ENCODE assay signal across 36 mouse cellular contexts in the genomic region with DNA sequence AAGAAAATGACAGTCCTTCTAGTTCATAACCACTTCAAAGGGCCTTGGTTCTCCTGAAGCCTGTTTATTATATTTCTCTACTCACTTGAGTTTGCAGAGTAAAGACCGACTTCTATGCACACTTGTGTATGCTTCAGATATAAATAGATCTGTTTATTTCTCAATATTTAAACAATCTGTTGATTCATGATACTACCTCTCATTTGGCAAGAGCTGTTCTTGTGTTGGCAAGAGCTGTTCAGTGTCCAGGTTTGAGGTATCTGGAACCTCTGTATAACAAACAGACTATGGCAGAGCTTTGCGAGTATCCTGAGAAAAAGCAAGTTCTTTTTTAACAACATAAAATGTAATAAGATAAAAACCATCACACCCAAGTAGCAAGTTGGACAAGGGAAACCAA. TPM values are rescaled to one million over a fixed set of nuclear protein-coding genes. Genes with fewer than 3 reads are reported as not detected.
"Had no signal": no experiment of that assay in that cellular context is flagged by ENCODE, and none has a peak within 500 bp of the region (broad histone marks: within the 10 kb centered on the region; RNA-seq: fewer than 3 reads in every experiment).

No protein-coding gene starts in this region.

- H3K27me3 ChIP-seq: heart, embryonic 12.5 days; heart, embryonic 13.5 days; heart, embryonic 15.5 days; hindbrain, embryonic 12.5 days; hindbrain, embryonic 13.5 days; hindbrain, embryonic 15.5 days; intestine, embryonic 15.5 days; kidney, embryonic 15.5 days had no signal

- H3K4me2 ChIP-seq: heart, embryonic 11.5 days; heart, embryonic 12.5 days; heart, embryonic 13.5 days; heart, embryonic 15.5 days; hindbrain, embryonic 12.5 days; hindbrain, embryonic 13.5 days; hindbrain, embryonic 14.5 days; hindbrain, embryonic 15.5 days; intestine, embryonic 15.5 days; kidney, embryonic 15.5 days had no signal

- H3K9me3 ChIP-seq: heart, embryonic 10.5 days; heart, embryonic 12.5 days; heart, embryonic 13.5 days; heart, embryonic 15.5 days; hindbrain, embryonic 10.5 days; hindbrain, embryonic 12.5 days; hindbrain, embryonic 13.5 days; hindbrain, embryonic 15.5 days; intestine, embryonic 15.5 days; kidney, embryonic 15.5 days had no signal

- H3K27ac ChIP-seq: heart, embryonic 10.5 days; heart, embryonic 13.5 days; heart, embryonic 15.5 days; hindbrain, embryonic 10.5 days; hindbrain, embryonic 12.5 days; hindbrain, embryonic 13.5 days; hindbrain, embryonic 14.5 days; hindbrain, embryonic 15.5 days; hindbrain, postnatal 0 days; intestine, embryonic 15.5 days; kidney, embryonic 15.5 days; kidney, postnatal 0 days; layer of hippocampus, adult 2 months had no signal

- ATAC-seq: hindbrain, embryonic 16.5 days; hindbrain, postnatal 0 days; inflammation-experienced regulatory T-cells, adult 6 months; intestine, embryonic 15.5 days; intestine, embryonic 16.5 days; intestine, postnatal 0 days had no signal

- DNase-seq: heart, postnatal 10 days; heart, postnatal 14 days; heart, postnatal 36 days; heart, postnatal 4 days; kidney, adult 11 months; kidney, adult 18-20 months; kidney, adult 2 months; kidney, adult 8-10 months; kidney, adult 9 months; kidney, postnatal 10 days; kidney, postnatal 14 days; kidney, postnatal 25 days; kidney, postnatal 36 days; kidney, postnatal 4 days; layer of hippocampus, adult 9-11 months; layer of hippocampus, postnatal 36 days had no signal

- H3K4me3 ChIP-seq: heart, embryonic 10.5 days; heart, embryonic 12.5 days; heart, embryonic 13.5 days; heart, embryonic 15.5 days; hindbrain, embryonic 10.5 days; hindbrain, embryonic 12.5 days; hindbrain, embryonic 13.5 days; hindbrain, embryonic 15.5 days; intestine, embryonic 15.5 days; kidney, embryonic 15.5 days; layer of hippocampus, adult 2 months had no signal

- H3K4me1 ChIP-seq: heart, embryonic 10.5 days; heart, embryonic 12.5 days; heart, embryonic 13.5 days; heart, embryonic 15.5 days; hindbrain, embryonic 10.5 days; hindbrain, embryonic 12.5 days; hindbrain, embryonic 13.5 days; hindbrain, embryonic 15.5 days; intestine, embryonic 15.5 days; kidney, embryonic 15.5 days had no signal

- H3K9ac ChIP-seq: heart, embryonic 12.5 days; heart, embryonic 13.5 days; heart, embryonic 15.5 days; hindbrain, embryonic 12.5 days; hindbrain, embryonic 13.5 days; hindbrain, embryonic 14.5 days; hindbrain, embryonic 15.5 days; intestine, embryonic 15.5 days; kidney, embryonic 15.5 days had no signal

- H3K36me3 ChIP-seq: heart, embryonic 10.5 days; heart, embryonic 12.5 days; heart, embryonic 13.5 days; heart, embryonic 15.5 days; hindbrain, embryonic 10.5 days; hindbrain, embryonic 12.5 days; hindbrain, embryonic 13.5 days; hindbrain, embryonic 15.5 days; intestine, embryonic 15.5 days; kidney, embryonic 15.5 days had no signal

RNA-seq across cellular contexts. Expression of a gene that starts 28.9 kb away (rescaled TPM):
- total RNA-seq: hematopoietic stem cell, adult 5-6 weeks had no signal
- polyA plus RNA-seq: inflammation-experienced regulatory T-cells, adult 6 months had no signal
